Mouse (Mus musculus): ENCODE measurements around the gene Adamts3.

Gene Adamts3

GRCm38 (mm10) chr5:89816610-89817009 is 66.5 kb downstream of the Adamts3 start:
- DNase-seq (ENCODE audit: low spot score) = no peak

DNA sequence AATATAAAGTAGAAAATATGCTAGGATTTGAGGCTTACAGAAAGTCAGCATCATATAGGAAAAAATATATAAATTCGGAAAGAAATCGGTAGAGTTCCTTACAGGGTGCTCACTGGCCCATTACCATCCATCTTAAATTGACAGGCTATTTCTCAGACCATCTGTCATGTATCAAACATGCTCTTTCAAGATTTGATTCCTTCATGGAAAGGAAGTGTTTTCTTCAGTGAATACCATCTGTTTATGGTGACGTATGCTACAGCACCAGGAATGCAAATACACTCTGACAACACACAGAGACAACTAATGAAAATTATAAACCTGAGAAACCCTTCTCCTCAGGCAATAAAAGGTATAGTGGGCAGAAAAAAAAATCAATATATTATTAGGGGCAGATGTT is 68.6 kb downstream of the Adamts3 start:
- DNase-seq (ENCODE audit: low spot score) = no peak

- DNase-seq (ENCODE audit: low spot score) = no peak
Observed at GRCm38 (mm10) chr5:89800181-89800816, 82.8 kb downstream of the Adamts3 start.

DNA sequence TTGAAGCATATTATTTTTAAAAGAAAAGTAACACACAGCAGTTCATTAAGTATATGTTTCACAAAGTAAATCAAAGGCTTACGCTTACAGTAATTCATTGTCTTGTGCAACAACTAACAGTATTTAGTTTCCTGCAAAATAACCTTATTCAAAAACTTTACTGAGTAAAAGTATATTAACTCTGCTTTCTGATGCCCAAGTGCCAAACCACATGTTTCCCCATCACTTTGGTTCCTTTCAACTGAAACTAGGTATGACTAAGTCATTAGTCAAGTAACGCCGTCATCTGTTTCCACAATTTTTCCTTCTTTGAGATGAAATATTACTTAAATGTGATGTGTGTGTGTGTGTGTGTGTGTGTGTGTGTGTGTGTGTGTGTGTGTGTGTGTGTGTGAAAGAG is 89.4 kb downstream of the Adamts3 start:
- no peak for DNase-seq (ENCODE audit: low spot score)

DNA sequence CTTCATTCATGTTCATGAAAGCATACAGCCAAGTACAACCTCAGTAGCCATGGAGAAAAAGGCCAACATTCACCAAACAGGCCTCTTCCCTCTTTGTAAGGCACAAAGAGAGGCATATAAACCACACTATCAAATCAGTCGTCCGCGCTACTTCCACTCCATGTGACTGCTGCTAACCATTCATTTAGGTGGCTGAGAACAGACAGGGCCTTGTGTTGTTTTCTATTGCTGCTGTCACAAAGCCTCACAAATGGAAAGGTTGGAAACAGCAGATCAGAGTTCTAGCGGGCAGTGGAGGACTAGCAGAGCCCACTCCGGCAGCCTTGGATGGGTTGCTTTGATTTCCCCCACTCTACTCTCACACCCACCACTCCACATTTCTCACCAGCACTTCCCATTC is 98.5 kb downstream of the Adamts3 start:
- DNase-seq (ENCODE audit: low spot score) = no peak

- no peak for DNase-seq (ENCODE audit: low spot score)
Observed at GRCm38 (mm10) chr5:89779823-89780222, 103.3 kb downstream of the Adamts3 start.

- no peak for DNase-seq (ENCODE audit: low spot score)
Observed at GRCm38 (mm10) chr5:89778610-89779009, 104.5 kb downstream of the Adamts3 start.

GRCm38 (mm10) chr5:89777411-89777810 is 105.7 kb downstream of the Adamts3 start:
- no peak for DNase-seq (ENCODE audit: low spot score)

DNA sequence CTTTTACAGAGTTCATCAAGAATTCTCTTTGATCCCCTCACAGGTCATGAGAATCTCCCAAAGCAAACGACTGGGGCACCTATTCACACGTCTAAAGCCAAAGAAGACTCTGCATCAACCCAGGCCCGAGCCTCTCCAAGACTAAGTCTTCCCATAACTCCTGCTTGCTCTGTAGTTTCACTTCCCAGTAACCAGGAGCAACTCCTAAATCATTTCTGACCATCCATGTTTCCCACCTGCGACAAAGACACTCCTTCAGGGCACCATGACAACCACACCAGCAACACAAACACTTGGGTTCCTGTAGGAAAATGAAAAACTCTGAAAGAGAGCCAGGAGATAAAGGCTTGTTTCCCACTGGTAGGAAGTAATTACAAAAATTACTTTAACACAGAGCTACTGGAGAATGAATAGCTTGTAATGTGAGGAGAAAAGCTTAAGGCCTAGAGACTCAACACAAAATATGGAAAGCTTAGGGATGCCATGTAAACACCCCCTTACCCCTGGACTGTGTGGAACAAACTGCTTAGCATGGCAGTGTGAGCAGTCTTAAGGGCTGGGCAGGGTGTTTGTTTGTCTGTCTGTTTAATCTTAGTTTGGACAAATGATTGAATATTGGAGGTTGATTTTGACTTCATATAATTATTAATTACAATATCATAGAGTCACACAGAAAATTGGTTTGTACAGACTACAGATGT is 112.3 kb downstream of the Adamts3 start:
- no peak for DNase-seq (ENCODE audit: low spot score)

DNA sequence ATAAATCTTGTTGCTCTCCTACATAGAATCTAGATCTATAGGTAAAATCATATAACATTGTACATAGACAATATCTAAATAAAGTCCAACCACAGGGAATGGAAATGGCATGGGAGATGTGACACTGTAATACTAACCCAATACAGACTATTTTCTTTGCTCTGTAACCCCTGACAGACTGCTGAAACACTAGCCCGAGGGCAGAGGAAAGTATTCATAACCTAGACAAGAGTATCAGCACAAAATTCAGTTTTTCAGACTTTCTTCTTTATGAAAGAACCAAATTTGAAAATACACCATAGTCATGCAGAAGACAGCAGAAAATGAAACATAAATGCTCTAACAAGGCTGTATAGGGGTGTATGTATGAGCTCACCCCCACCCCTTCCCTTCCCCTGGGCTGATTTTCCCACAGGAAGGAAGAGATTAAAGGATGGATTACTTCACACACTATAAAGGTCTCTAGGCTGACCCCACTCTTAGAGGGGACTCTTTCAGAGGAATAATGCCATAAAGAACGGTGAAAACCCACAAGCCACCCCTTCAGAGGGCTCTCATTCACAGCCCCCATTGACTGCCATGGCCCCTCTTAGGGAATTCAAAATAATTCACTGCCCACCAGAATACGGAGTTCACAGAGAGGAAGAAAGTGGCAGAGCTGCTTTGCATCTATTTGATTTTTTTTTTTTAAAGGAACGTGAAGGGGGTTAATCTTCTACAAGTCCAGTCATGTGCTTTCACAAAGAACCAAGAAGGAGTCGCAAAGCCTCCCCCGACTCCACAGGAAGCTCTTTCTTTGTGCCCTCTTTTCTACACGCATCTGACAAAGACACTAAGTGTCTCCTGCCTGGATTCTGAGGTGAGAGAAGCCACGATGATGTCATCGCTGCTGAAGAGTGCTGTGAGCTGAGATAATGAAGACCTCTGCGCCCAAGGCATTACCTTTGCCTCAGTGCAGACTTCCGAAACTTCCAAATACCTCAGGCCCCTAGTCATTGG is 119.6 kb downstream of the Adamts3 start:
- no peak for DNase-seq (ENCODE audit: low spot score)

GRCm38 (mm10) chr5:89760368-89760767 is 122.8 kb downstream of the Adamts3 start:
- DNase-seq (ENCODE audit: low spot score) = no peak

- DNase-seq (ENCODE audit: low spot score) = no peak
Observed at GRCm38 (mm10) chr5:89751836-89752235, 131.3 kb downstream of the Adamts3 start.

DNA sequence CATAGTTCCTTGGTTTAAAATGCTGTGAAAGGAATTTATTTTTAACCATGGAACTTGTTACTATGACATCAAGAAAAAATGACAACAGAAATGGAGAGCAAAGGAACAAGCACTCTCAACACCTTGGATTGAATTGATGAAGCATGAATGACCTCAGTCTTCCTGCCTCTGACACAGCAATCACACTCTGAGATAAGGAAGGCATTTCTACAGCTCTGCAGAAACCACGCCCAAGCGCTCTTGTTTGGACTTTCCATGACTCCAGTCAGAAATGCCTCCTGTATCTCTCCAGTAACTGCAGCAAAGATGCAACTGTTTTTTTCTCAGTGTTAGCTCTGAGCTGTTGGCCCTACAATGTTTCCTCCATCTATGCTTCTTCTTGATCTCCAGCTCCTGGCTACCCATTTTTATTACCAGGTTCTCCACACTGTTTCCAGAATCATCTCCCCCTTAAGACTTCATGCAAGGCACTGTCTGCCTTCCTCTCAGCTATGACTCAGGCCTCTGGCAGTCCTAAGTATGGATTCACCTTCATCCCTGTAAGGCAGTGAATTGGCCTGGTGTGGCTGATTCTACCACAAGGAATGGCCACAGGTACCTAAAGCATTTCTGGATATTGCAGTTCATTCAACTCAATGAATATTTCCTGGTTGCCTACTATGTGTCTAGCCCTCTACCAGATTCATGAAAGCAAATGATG is 134.8 kb downstream of the Adamts3 start:
- DNase-seq (ENCODE audit: low spot score) = no peak

DNA sequence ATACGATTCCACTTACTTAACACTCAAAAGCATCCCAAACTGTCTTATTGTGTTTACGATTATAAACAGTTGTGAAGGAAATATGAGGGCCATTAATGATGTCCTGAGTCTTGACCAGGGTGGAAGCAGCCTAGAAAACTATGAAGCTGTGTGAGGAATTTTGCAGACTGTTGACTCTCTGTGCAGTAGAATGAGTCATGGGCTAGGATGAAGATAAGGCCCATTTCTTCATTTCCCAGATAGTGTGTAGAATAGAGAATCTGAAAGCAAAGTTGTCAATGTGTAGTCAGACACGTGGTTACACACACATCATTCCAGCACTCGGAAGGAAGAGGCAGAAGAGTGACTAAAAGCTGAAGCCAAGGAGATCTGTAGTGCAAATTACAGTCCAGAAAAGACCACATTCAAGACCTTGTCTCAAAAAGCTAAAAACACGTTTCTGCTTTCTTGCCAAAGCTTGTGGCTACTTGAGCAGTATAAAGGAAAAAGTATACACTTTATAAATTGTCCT is 135.9 kb downstream of the Adamts3 start:
- no peak for DNase-seq (ENCODE audit: low spot score)

DNA sequence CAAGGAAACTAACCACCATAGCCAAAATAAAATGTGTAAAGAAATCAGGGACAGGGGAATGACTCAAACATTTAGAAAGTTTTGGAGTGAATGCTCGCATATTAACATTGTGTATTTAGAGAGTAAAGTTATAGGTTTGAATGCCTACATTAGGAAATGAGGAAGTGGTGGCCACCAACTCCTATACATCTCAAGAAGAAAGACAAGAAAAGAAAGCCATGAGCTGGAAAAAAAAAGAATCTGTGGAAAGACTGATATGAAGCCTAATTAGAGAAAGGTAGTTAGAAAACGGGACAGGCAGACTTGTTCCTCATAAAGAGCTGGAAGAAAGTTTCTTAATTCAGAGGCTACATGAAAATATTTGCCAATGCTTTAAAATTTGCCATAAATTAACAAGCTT is 138.0 kb downstream of the Adamts3 start:
- DNase-seq (ENCODE audit: low spot score) = no peak

- DNase-seq (ENCODE audit: low spot score) = no peak
Observed at GRCm38 (mm10) chr5:89734759-89735158, 148.4 kb downstream of the Adamts3 start.

- no peak for DNase-seq (ENCODE audit: low spot score)
Observed at GRCm38 (mm10) chr5:89730411-89730810, 152.7 kb downstream of the Adamts3 start.

DNA sequence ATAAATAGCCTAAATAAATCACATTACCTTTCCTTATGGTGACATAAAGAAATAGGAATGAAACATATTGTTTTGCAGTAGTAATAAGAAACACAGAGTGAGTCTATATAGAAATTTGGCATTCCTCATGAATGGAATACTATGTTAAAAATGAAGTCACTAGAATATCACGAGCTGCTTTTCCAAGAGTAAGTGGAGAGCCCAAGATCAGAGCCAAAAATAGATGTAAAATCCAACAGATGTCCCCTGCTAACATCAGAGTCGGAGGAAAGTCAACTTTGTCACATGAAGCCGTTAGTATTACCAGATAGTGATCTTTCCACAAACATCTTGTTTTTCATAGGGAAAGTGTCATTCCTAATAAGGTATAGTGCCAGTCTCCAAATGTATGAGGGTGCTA is 155.0 kb downstream of the Adamts3 start:
- DNase-seq (ENCODE audit: low spot score) = no peak

- no peak for DNase-seq (ENCODE audit: low spot score)
Observed at GRCm38 (mm10) chr5:89727497-89728057, 155.6 kb downstream of the Adamts3 start.

- no peak for DNase-seq (ENCODE audit: low spot score)
Observed at GRCm38 (mm10) chr5:89714552-89714951, 168.6 kb downstream of the Adamts3 start.

- DNase-seq (ENCODE audit: low spot score) = no peak
Observed at GRCm38 (mm10) chr5:89711116-89711859, 171.8 kb downstream of the Adamts3 start.

Data from testis, postnatal 10 days (tissue).